Mouse (Mus musculus): ENCODE measurements around the gene Grik2. TPM values are rescaled to one million over a fixed set of nuclear protein-coding genes. Genes with fewer than 3 reads are reported as not detected.
"Not testable (repeated sequence)": the region's sequence is repeated elsewhere in the genome, so short reads cannot be mapped to it uniquely, and the experiment has no call there.

Grik2 gene
- polyA plus RNA-seq, 1 experiment from 2014 or later = 3.2 TPM

GRCm38 (mm10) chr10:49219631-49220030 is 568.9 kb downstream of the Grik2 start:
- no peak overlapping the region for H3K9ac ChIP-seq (ENCODE audit: low read depth, low read length)
- H3K27me3 ChIP-seq (replicated peaks; ENCODE audit: control insufficient read depth, insufficient read depth, low read length) = no peaks in the 10 kb centered on the region
- H3K4me1 ChIP-seq (ENCODE audit: control insufficient read depth, insufficient read depth, low read length) = no peaks in the 10 kb centered on the region
- no peak overlapping the region for H3K27ac ChIP-seq (replicated peaks; ENCODE audit: low read depth, low read length)
- DNase-seq (ENCODE audit: low spot score) = no peak
- WGBS = 54% methylated on average over 3 of the region's 3 CpGs
- no peak overlapping the region for H3K4me3 ChIP-seq (ENCODE audit: low read depth, low read length)
- no peak for ATAC-seq (ENCODE audit: low read depth)
- no peak overlapping the region for H3K4me2 ChIP-seq (ENCODE audit: low read depth, low read length)
- no peaks in the 10 kb centered on the region for H3K36me3 ChIP-seq (ENCODE audit: control insufficient read depth, insufficient read depth, low read length)
- no peaks in the 10 kb centered on the region for H3K9me3 ChIP-seq (ENCODE audit: control insufficient read depth, low read length)

- no peak for DNase-seq (ENCODE audit: low spot score)
Measured at GRCm38 (mm10) chr10:49191773-49192371, 596.7 kb downstream of the Grik2 start.

GRCm38 (mm10) chr10:49191291-49191690 is 597.3 kb downstream of the Grik2 start:
- no peak for ATAC-seq (ENCODE audit: low read depth)
- no peak overlapping the region for H3K27ac ChIP-seq (replicated peaks; ENCODE audit: low read depth, low read length)
- H3K9me3 ChIP-seq (ENCODE audit: control insufficient read depth, low read length) = no peaks in the 10 kb centered on the region
- H3K27me3 ChIP-seq (replicated peaks; ENCODE audit: control insufficient read depth, insufficient read depth, low read length) = no peaks in the 10 kb centered on the region
- H3K36me3 ChIP-seq (ENCODE audit: control insufficient read depth, insufficient read depth, low read length) = no peaks in the 10 kb centered on the region
- no peaks in the 10 kb centered on the region for H3K4me1 ChIP-seq (ENCODE audit: control insufficient read depth, insufficient read depth, low read length)
- 69% methylated on average over 1 of the region's 1 CpGs for WGBS
- no peak overlapping the region for H3K4me3 ChIP-seq (ENCODE audit: low read depth, low read length)
- H3K9ac ChIP-seq (ENCODE audit: low read depth, low read length) = no peak overlapping the region
- no peak overlapping the region for H3K4me2 ChIP-seq (ENCODE audit: low read depth, low read length)
- no peak for DNase-seq (ENCODE audit: low spot score)

More at GRCm38 (mm10) chr10:49191773-49192371, 596.7 kb downstream of the Grik2 start:
- Histone ChIP-seq H3K9ac (ENCODE audit: low read depth, low read length) (no peak overlapping the region), H3K4me2 (ENCODE audit: low read depth, low read length) (no peak overlapping the region), H3K27me3 (replicated peaks; ENCODE audit: control insufficient read depth, insufficient read depth, low read length) (no peaks in the 10 kb centered on the region), H3K36me3 (ENCODE audit: control insufficient read depth, insufficient read depth, low read length) (no peaks in the 10 kb centered on the region), H3K27ac (replicated peaks; ENCODE audit: low read depth, low read length) (no peak overlapping the region), H3K4me3 (ENCODE audit: low read depth, low read length) (no peak overlapping the region), H3K9me3 (ENCODE audit: control insufficient read depth, low read length) (no peaks in the 10 kb centered on the region), H3K4me1 (ENCODE audit: control insufficient read depth, insufficient read depth, low read length) (no peaks in the 10 kb centered on the region)
- ATAC-seq (ENCODE audit: low read depth) = no peak

- Histone ChIP-seq H3K27ac (replicated peaks; ENCODE audit: low read depth, low read length) (no peak overlapping the region), H3K9ac (ENCODE audit: low read depth, low read length) (no peak overlapping the region), H3K4me1 (ENCODE audit: control insufficient read depth, insufficient read depth, low read length) (no peaks in the 10 kb centered on the region), H3K4me3 (ENCODE audit: low read depth, low read length) (no peak overlapping the region), H3K27me3 (replicated peaks; ENCODE audit: control insufficient read depth, insufficient read depth, low read length) (no peaks in the 10 kb centered on the region), H3K36me3 (ENCODE audit: control insufficient read depth, insufficient read depth, low read length) (no peaks in the 10 kb centered on the region), H3K4me2 (ENCODE audit: low read depth, low read length) (no peak overlapping the region), H3K9me3 (ENCODE audit: control insufficient read depth, low read length) (no peaks in the 10 kb centered on the region)
- WGBS = 71% methylated on average over 4 of the region's 4 CpGs
- DNase-seq (ENCODE audit: low spot score) (no peak), ATAC-seq (ENCODE audit: low read depth) (no peak)
Measured at GRCm38 (mm10) chr10:49154134-49154533, 634.4 kb downstream of the Grik2 start.

GRCm38 (mm10) chr10:49151496-49151895 is 637.1 kb downstream of the Grik2 start:
- not testable (repeated sequence) for H3K4me1 ChIP-seq (ENCODE audit: control insufficient read depth, insufficient read depth, low read length); H3K27me3 ChIP-seq (replicated peaks; ENCODE audit: control insufficient read depth, insufficient read depth, low read length); ATAC-seq (ENCODE audit: low read depth); DNase-seq (ENCODE audit: low spot score); H3K4me3 ChIP-seq (ENCODE audit: low read depth, low read length); H3K36me3 ChIP-seq (ENCODE audit: control insufficient read depth, insufficient read depth, low read length); H3K9ac ChIP-seq (ENCODE audit: low read depth, low read length); H3K9me3 ChIP-seq (ENCODE audit: control insufficient read depth, low read length); H3K27ac ChIP-seq (replicated peaks; ENCODE audit: low read depth, low read length); H3K4me2 ChIP-seq (ENCODE audit: low read depth, low read length)
- WGBS = 79% methylated on average over 4 of the region's 4 CpGs

GRCm38 (mm10) chr10:49149714-49150113 is 638.9 kb downstream of the Grik2 start:
- Histone ChIP-seq H3K27ac (replicated peaks; ENCODE audit: low read depth, low read length) (no peak overlapping the region), H3K4me1 (ENCODE audit: control insufficient read depth, insufficient read depth, low read length) (no peaks in the 10 kb centered on the region), H3K4me3 (ENCODE audit: low read depth, low read length) (no peak overlapping the region), H3K9me3 (ENCODE audit: control insufficient read depth, low read length) (no peaks in the 10 kb centered on the region), H3K36me3 (ENCODE audit: control insufficient read depth, insufficient read depth, low read length) (no peaks in the 10 kb centered on the region), H3K9ac (ENCODE audit: low read depth, low read length) (no peak overlapping the region), H3K4me2 (ENCODE audit: low read depth, low read length) (no peak overlapping the region), H3K27me3 (replicated peaks; ENCODE audit: control insufficient read depth, insufficient read depth, low read length) (no peaks in the 10 kb centered on the region)
- ATAC-seq (ENCODE audit: low read depth) (no peak), DNase-seq (ENCODE audit: low spot score) (no peak)
- 65% methylated on average over 4 of the region's 4 CpGs for WGBS

GRCm38 (mm10) chr10:49142658-49143057 is 645.9 kb downstream of the Grik2 start:
- Histone ChIP-seq H3K27me3 (replicated peaks; ENCODE audit: control insufficient read depth, insufficient read depth, low read length) (no peaks in the 10 kb centered on the region), H3K4me2 (ENCODE audit: low read depth, low read length) (no peak overlapping the region), H3K4me3 (ENCODE audit: low read depth, low read length) (no peak overlapping the region), H3K9ac (ENCODE audit: low read depth, low read length) (no peak overlapping the region), H3K4me1 (ENCODE audit: control insufficient read depth, insufficient read depth, low read length) (no peaks in the 10 kb centered on the region), H3K9me3 (ENCODE audit: control insufficient read depth, low read length) (no peaks in the 10 kb centered on the region), H3K27ac (replicated peaks; ENCODE audit: low read depth, low read length) (no peak overlapping the region), H3K36me3 (ENCODE audit: control insufficient read depth, insufficient read depth, low read length) (no peaks in the 10 kb centered on the region)
- WGBS = 83% methylated on average over 3 of the region's 3 CpGs
- no peak for DNase-seq (ENCODE audit: low spot score)
- no peak for ATAC-seq (ENCODE audit: low read depth)

- no peak overlapping the region for H3K27ac ChIP-seq (replicated peaks; ENCODE audit: low read depth, low read length)
- H3K36me3 ChIP-seq (ENCODE audit: control insufficient read depth, insufficient read depth, low read length) = no peaks in the 10 kb centered on the region
- DNase-seq (ENCODE audit: low spot score) (no peak), ATAC-seq (ENCODE audit: low read depth) (no peak)
- H3K4me3 ChIP-seq (ENCODE audit: low read depth, low read length) = no peak overlapping the region
- no peaks in the 10 kb centered on the region for H3K4me1 ChIP-seq (ENCODE audit: control insufficient read depth, insufficient read depth, low read length)
- no peaks in the 10 kb centered on the region for H3K27me3 ChIP-seq (replicated peaks; ENCODE audit: control insufficient read depth, insufficient read depth, low read length)
- H3K9ac ChIP-seq (ENCODE audit: low read depth, low read length) = no peak overlapping the region
- H3K4me2 ChIP-seq (ENCODE audit: low read depth, low read length) = no peak overlapping the region
- H3K9me3 ChIP-seq (ENCODE audit: control insufficient read depth, low read length) = no peaks in the 10 kb centered on the region
Measured at GRCm38 (mm10) chr10:49136816-49137215, 651.8 kb downstream of the Grik2 start.

GRCm38 (mm10) chr10:49131311-49131710 is 657.3 kb downstream of the Grik2 start:
- 27% methylated on average over 1 of the region's 1 CpGs for WGBS
- no peaks in the 10 kb centered on the region for H3K27me3 ChIP-seq (replicated peaks; ENCODE audit: control insufficient read depth, insufficient read depth, low read length)
- no peaks in the 10 kb centered on the region for H3K4me1 ChIP-seq (ENCODE audit: control insufficient read depth, insufficient read depth, low read length)
- no peak overlapping the region for H3K27ac ChIP-seq (replicated peaks; ENCODE audit: low read depth, low read length)
- no peaks in the 10 kb centered on the region for H3K9me3 ChIP-seq (ENCODE audit: control insufficient read depth, low read length)
- H3K4me2 ChIP-seq (ENCODE audit: low read depth, low read length) = no peak overlapping the region
- H3K4me3 ChIP-seq (ENCODE audit: low read depth, low read length) = no peak overlapping the region
- H3K36me3 ChIP-seq (ENCODE audit: control insufficient read depth, insufficient read depth, low read length) = no peaks in the 10 kb centered on the region
- DNase-seq (ENCODE audit: low spot score) = peak; percentile 5
- no peak overlapping the region for H3K9ac ChIP-seq (ENCODE audit: low read depth, low read length)
- ATAC-seq (ENCODE audit: low read depth) = no peak
